Mouse (Mus musculus): ENCODE data around the gene Cep112.
"Not testable (repeated sequence)": the region's sequence is repeated elsewhere in the genome, so short reads cannot be mapped to it uniquely, and the experiment has no call there.

The Cep112 gene

GRCm38 (mm10) chr11:108798398-108798797, 373.4 kb downstream of the Cep112 start:
- DNase-seq (ENCODE audit: low spot score in 2 of 2), result no peak

- no peak for DNase-seq (ENCODE audit: low spot score in 2 of 2)
Measured at GRCm38 (mm10) chr11:108799695-108800094, 374.7 kb downstream of the Cep112 start.

- no peak for DNase-seq (ENCODE audit: low spot score in 2 of 2)
Measured at GRCm38 (mm10) chr11:108804030-108804429, 379.0 kb downstream of the Cep112 start.

DNA sequence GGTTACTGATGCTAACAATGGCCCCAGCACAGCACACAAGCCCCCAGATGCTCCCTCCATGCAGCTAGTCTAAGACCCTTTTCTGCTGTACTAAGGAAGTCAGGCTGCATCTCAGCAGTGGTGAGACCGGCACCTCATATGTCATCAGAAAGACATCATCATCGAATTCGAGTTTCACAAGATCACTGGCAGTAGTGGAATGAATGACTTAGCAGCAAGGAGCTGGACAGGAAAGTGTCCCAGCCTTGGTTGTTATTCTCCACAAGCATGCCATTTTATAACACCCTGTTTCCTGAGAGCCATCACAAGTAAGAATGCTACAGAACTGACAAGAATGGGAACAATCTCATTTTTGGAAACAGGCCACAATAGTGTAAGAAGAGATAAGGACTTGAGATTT, 381.0 kb downstream of the Cep112 start:
- no peak for DNase-seq (ENCODE audit: low spot score in 2 of 2)

GRCm38 (mm10) chr11:108809626-108810025, 384.6 kb downstream of the Cep112 start:
- DNase-seq (ENCODE audit: low spot score in 2 of 2), result no peak

GRCm38 (mm10) chr11:108821771-108822170, 396.8 kb downstream of the Cep112 start:
- no peak for DNase-seq (ENCODE audit: low spot score in 2 of 2)

- no peak for DNase-seq (ENCODE audit: low spot score in 2 of 2)
Measured at GRCm38 (mm10) chr11:108822257-108822656, 397.3 kb downstream of the Cep112 start.

DNA sequence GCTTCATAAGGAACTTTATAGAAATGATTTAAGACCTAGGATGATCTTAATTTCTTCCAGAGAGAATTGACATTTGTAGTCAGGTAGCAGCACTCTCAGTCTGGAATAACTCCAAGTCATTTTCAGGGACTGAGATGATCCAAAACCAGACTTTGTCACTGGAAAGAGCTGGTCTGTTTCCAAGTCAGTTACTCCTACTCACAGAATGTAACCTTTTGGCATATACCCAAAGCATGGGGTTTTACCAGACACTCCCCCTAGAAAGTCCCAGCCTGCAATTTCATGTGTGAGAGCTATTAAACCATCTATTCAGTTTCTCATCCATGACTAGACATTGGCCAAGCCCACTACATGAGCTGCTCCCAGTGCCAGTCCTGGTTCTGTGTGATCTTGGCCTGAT, 402.3 kb downstream of the Cep112 start:
- no peak for DNase-seq (ENCODE audit: low spot score in 2 of 2)

DNA sequence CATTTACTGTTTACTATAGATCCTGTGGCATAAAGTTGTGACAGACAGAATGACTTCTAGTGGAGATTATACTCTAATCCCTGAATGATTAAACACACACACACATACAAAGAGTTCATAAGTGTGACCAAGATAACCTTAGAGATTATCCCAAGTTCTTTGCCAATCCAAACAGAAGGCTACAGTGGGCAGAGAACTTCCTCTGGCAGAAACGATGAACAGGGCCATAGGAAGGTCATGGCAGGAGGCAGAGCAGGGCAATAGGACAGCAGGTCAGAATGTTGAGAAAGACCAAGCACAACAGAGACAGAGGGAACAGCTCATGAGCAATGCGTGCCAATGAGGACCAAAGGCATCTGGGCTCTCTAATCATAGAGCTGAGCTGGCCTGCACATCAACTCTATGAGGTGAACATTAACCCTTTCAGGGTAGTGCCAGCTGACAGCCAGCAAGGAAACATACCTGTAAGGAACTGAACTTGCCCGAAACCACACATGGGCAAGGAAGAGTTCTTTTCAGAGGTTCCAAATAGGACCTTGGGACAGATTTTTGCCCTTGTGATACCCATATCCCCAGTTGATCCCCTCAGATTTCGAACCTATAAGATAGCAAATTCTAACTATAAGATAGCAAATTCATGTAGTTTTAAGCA, 403.5 kb downstream of the Cep112 start:
- no peak for DNase-seq (ENCODE audit: low spot score in 2 of 2)

DNA sequence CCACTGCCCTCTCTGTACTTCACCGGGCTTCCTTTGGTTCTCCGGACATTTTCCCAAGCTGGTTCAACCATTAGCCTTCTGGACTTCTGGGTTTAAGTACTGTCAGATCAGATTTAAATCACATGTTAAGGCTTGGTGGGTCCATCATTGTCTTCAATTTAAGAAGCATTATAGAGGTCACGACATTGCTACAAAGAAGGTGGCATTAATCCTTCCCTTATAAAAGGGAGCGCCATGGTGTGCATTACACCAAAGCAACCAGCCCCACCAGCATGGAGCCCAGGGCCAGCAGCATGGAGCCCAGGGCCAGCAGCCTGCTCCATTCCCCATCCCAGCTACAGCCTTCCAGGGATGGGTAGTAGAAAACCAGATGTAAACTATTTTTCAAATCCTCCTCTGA, 411.7 kb downstream of the Cep112 start:
- no peak for DNase-seq (ENCODE audit: low spot score in 2 of 2)

DNA sequence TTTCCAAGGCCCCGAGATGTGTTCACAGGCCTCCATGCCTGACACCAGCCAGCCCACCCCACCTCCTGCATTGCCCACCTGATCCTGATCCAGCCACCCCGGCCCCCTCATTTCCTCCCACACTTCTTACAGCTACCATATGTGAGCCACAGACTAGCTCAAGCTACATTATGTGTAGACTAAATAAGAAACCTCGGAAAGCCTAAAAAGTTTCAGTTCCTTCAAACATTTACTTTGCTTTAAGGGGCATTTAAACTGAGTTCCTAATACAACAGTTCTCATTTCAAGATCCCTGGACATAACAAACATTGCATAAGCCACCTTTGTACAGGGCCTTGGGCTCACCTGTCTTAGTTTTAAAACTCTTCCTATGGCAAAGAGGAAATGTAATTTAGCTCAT, 415.2 kb downstream of the Cep112 start:
- no peak for DNase-seq (ENCODE audit: low spot score in 2 of 2)

DNA sequence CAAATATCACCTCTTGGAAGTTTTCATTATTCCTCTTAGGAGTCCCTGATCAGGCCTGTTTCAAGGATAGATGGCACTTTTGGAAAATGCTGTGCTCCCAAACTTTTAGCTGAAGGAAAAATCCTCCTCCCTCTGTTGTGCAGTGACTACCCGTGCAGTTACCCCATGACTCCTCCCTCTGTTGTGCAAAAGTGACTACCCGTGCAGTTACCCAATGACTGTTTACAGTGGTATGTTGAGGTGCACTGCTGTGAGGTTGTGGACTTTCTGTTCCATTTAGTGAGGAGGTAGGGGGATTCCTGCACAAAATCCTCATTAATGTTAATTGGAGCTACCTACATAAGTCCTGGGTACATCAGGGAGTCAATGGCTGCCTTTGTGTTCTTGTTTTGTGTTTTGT, 417.8 kb downstream of the Cep112 start:
- no peak for DNase-seq (ENCODE audit: low spot score in 2 of 2)

DNA sequence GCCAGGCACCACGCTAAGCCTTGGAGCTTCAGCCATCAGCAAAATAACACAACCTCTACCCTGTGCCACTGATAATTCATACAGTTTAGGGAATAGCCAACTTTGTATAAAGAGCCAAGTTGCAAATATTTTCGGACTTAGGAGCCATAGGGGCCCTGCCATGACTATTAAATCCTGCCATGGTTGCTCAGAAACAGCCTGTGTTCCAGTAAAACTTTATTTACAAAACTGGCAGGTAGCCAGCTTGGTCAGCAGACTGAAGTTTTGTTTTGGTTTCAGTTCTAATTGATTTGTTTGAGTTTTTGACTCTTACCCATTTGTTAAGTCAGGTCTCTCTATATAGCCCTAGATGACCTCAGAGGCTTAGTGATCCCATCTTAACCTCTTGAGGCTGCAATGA, 421.0 kb downstream of the Cep112 start:
- DNase-seq (ENCODE audit: low spot score in 2 of 2), result no peak

GRCm38 (mm10) chr11:108846479-108846878, 421.5 kb downstream of the Cep112 start:
- DNase-seq (ENCODE audit: low spot score in 2 of 2), result no peak

DNA sequence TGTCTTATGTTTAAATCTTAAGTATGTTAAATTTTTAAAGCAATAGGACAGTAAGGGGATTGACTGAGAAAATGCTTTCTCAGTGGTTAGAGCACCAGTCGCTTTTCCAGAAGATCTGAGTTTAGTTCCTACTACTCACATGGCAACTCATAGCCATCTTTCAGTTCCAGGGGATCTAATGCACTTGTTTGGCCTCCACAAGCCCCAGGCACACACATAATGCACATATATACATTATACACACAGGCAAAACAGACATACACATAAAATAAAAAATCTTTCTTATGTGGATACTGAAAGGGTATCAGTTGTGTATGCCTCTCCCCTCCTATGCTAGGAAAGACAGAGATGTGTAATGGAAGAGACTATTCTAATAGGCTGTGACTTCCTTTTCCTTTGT, 426.8 kb downstream of the Cep112 start:
- DNase-seq (ENCODE audit: low spot score in 2 of 2), result no peak

DNA sequence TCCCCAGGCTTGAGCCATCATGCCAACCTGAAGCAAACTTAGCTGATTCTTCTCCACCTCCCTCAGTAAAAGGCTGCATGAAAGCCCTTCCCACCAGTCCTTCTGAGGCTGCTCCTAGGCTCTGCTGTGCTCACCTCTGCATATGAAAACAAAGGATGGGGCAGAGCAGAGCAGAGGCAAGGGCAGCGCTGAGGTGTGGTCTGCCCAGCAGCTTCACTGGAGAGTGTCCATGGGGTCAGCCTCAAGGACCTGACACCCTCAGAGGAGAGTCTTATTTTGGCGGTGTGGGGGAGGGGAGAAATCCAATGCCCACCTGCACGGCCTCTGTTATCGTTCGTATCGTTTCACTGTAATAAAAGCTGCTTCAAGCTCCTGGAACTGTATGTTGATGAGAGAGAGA, 432.3 kb downstream of the Cep112 start:
- no peak for DNase-seq (ENCODE audit: low spot score in 2 of 2)

GRCm38 (mm10) chr11:108857678-108858338, 432.8 kb downstream of the Cep112 start:
- DNase-seq (ENCODE audit: low spot score in 2 of 2), result no peak

DNA sequence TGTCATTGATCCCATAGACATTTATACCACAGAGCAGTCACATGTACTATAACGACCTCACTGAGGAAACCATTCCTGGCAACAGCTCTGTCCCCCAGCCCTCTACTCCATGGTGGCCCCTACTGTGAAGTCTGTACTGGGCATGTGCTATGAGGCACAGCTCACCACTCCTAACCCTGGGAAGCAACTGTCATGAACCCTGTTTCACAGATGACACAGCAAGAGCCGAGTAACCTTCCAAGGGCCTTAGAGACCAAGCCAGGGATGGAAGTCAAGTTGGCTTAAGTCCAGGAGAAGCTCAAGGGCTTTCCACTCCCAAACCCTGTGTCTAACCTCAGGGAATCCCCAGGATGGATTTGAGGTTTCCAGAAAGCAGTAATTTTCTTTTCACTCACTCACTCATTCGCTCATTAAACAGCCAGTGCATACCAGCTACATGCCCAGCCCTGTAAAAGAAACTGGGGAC, 433.4 kb downstream of the Cep112 start:
- no peak for DNase-seq (ENCODE audit: low spot score in 2 of 2)

- no peak for DNase-seq (ENCODE audit: low spot score in 2 of 2)
Measured at GRCm38 (mm10) chr11:108858846-108859245, 433.9 kb downstream of the Cep112 start.

GRCm38 (mm10) chr11:108862360-108862759, 437.4 kb downstream of the Cep112 start:
- DNase-seq (ENCODE audit: low spot score in 2 of 2), result no peak

- no peak for DNase-seq (ENCODE audit: low spot score in 2 of 2)
Measured at GRCm38 (mm10) chr11:108865746-108866145, 440.8 kb downstream of the Cep112 start.

- no peak for DNase-seq (ENCODE audit: low spot score in 2 of 2)
Measured at GRCm38 (mm10) chr11:108867538-108867937, 442.5 kb downstream of the Cep112 start.

- DNase-seq (ENCODE audit: low spot score in 2 of 2), result not testable (repeated sequence)
Measured at GRCm38 (mm10) chr11:108871284-108871683, 446.3 kb downstream of the Cep112 start.

DNA sequence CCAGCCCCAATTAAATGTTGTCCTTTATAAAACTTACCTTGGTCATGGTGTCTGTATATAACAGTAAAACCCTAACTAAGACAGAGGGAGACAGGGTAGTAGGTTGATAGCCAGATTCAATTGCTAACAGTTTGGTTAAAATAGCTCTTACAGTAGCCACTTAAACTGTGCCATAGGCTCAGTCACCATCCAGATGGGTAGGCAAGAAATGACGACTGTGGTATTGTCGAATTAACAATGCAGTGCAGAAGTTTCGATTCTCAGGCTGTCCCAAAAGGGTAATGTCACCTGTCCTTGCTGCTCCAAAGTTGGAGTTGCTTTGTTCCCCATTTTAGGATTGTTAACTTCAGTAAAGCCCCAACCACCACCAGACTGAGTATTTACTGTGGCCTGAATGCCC, 446.8 kb downstream of the Cep112 start:
- no peak for DNase-seq (ENCODE audit: low spot score in 2 of 2)

Measured in spleen, postnatal 4 days (tissue).